Mouse (Mus musculus): ENCODE measurements around the gene Far1. TPM values are rescaled to one million over a fixed set of nuclear protein-coding genes. Genes with fewer than 3 reads are reported as not detected.
A peak's percentile ranks its signal among the peaks of the same experiment; 100 is the strongest.

The Far1 gene
- polyA plus RNA-seq, 1 experiment from 2014 or later = 52.1 TPM

DNA sequence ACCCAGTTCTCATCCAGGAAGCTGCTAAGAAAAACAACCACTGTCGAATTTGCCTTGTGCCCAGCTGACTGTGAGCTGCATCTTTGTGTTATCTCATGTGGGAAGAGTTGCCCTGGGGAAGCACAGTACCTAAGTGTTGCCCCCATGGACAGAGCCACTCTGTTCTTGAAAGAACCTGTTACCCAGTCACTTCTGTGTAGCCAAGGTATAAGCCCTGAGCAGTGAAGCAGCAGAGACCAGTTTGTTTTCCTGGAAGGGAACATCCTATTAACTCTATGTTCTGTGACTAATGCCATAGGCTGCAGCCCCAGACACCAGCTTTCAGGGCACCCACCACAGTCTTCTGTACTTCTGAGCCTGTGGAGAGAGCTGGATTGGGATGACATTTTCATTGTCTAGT is 76.7 kb downstream of the Far1 start:
- 31% methylated on average over 1 of the region's 1 CpGs for WGBS (ENCODE audit: insufficient replicate concordance)
- H3K4me1 ChIP-seq (ENCODE audit: control insufficient read depth, insufficient read depth, low read length) = no peaks in the 10 kb centered on the region
- H3K36me3 ChIP-seq (ENCODE audit: control insufficient read depth, insufficient read depth, low read length) = no peaks in the 10 kb centered on the region
- H3K27me3 ChIP-seq (ENCODE audit: control insufficient read depth, insufficient read depth, low read length) = no peaks in the 10 kb centered on the region
- ATAC-seq (replicated peaks; ENCODE audit: insufficient number of reproducible peaks, low FRiP score, low TSS enrichment) = no peak
- no peaks in the 10 kb centered on the region for H3K9me3 ChIP-seq (replicated peaks; ENCODE audit: control insufficient read depth, low read length)
- H3K4me2 ChIP-seq = no peak overlapping the region
- no peak overlapping the region for H3K4me3 ChIP-seq (ENCODE audit: low read depth, low read length)
- no peak overlapping the region for H3K9ac ChIP-seq (ENCODE audit: low read depth, low read length)
- no peak overlapping the region for H3K27ac ChIP-seq (ENCODE audit: low read depth, low read length)

DNA sequence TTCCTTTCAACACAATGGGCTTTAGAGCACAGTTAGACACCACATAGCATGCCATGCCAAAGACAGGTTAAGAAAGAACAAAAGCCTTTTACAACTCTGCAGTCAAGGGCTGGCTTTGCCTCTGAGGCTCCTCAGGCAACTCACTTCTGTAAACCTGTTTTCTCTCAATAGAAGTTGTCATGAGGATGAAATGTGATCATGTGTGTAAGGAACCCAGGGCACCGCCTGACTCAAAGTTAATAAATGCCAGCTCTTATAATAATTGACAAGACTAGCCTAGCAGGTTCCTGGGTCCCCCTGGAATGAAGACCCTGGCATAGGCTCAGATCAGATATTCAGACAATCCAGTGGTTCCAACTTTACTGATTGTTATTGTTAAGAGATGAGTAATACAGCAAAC is 77.5 kb downstream of the Far1 start:
- no peak overlapping the region for H3K27ac ChIP-seq (ENCODE audit: low read depth, low read length)
- WGBS (ENCODE audit: insufficient replicate concordance) = 71% methylated on average over 1 of the region's 1 CpGs
- no peak for ATAC-seq (replicated peaks; ENCODE audit: insufficient number of reproducible peaks, low FRiP score, low TSS enrichment)
- no peak overlapping the region for H3K4me2 ChIP-seq
- H3K9ac ChIP-seq (ENCODE audit: low read depth, low read length) = no peak overlapping the region
- H3K27me3 ChIP-seq (ENCODE audit: control insufficient read depth, insufficient read depth, low read length) = no peaks in the 10 kb centered on the region
- no peaks in the 10 kb centered on the region for H3K9me3 ChIP-seq (replicated peaks; ENCODE audit: control insufficient read depth, low read length)
- H3K36me3 ChIP-seq (ENCODE audit: control insufficient read depth, insufficient read depth, low read length) = no peaks in the 10 kb centered on the region
- no peaks in the 10 kb centered on the region for H3K4me1 ChIP-seq (ENCODE audit: control insufficient read depth, insufficient read depth, low read length)
- H3K4me3 ChIP-seq (ENCODE audit: low read depth, low read length) = no peak overlapping the region

DNA sequence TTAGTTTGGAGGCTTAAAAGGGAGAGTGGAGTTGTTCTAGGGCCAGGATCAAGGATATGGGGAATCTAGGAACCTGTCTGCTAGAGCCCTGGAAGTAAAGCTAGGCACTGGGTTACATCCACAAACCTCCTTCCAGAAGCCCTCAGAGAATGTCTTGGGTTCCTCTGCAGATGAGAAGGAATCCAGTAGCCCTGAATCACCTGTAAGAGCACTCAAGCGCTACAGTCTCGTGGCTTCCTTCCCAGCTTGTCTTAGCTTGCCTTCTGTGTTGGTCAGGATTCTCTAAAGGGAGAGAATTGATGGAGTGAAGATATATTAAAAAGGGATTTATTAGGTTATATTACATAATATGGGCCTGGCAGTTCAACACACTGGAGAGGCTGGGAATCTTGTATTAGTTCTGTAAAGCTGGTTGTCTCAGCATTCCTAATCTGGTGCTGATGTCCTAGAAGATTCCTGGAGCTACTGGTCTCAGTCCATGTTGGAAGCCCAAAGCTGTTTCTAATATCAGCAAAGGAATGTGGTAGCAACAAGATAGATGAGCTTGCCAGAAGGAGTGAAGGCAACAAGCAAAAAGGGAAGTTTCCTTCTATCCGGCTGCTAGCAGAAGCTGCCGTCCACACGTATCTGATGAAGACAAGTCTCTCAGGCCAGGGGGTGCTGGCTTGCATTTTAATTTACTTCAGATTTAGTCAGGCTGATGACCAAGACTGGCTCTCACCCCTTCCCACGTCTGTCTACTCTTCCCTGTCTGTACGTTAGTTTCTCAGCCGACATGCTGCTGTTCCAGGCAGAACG is 78.1 kb downstream of the Far1 start:
- H3K4me3 ChIP-seq (ENCODE audit: low read depth, low read length) = no peak overlapping the region
- 59% methylated on average over 9 of the region's 9 CpGs for WGBS (ENCODE audit: insufficient replicate concordance)
- no peak for ATAC-seq (replicated peaks; ENCODE audit: insufficient number of reproducible peaks, low FRiP score, low TSS enrichment)
- no peak overlapping the region for H3K27ac ChIP-seq (ENCODE audit: low read depth, low read length)
- no peak overlapping the region for H3K9ac ChIP-seq (ENCODE audit: low read depth, low read length)
- H3K9me3 ChIP-seq (replicated peaks; ENCODE audit: control insufficient read depth, low read length) = no peaks in the 10 kb centered on the region
- H3K36me3 ChIP-seq (ENCODE audit: control insufficient read depth, insufficient read depth, low read length) = no peaks in the 10 kb centered on the region
- H3K4me1 ChIP-seq (ENCODE audit: control insufficient read depth, insufficient read depth, low read length) = no peaks in the 10 kb centered on the region
- no peak overlapping the region for H3K4me2 ChIP-seq
- H3K27me3 ChIP-seq (ENCODE audit: control insufficient read depth, insufficient read depth, low read length) = no peaks in the 10 kb centered on the region

DNA sequence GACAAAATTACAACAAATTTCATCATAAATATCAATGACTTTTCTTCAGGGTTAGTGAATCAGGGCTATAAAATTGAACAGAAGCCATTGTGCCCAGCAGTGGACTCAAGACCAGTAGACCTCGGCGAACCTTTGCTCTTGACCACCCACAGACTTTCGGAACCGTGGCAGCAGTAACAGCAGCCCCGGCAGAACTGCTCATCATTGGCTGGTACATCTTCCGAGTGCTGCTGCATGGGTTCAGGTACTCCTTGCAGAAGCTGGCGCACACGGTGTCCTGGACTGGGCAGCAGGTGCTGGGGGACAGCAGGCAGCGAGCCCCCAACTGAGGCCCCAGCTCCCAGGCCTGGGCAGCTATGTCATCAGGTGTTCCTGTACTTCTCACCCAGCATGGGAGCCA is 79.1 kb downstream of the Far1 start:
- 84% methylated on average over 9 of the region's 9 CpGs for WGBS (ENCODE audit: insufficient replicate concordance)
- no peaks in the 10 kb centered on the region for H3K36me3 ChIP-seq (ENCODE audit: control insufficient read depth, insufficient read depth, low read length)
- no peaks in the 10 kb centered on the region for H3K27me3 ChIP-seq (ENCODE audit: control insufficient read depth, insufficient read depth, low read length)
- no peaks in the 10 kb centered on the region for H3K4me1 ChIP-seq (ENCODE audit: control insufficient read depth, insufficient read depth, low read length)
- no peak overlapping the region for H3K9ac ChIP-seq (ENCODE audit: low read depth, low read length)
- H3K27ac ChIP-seq (ENCODE audit: low read depth, low read length) = no peak overlapping the region
- ATAC-seq (replicated peaks; ENCODE audit: insufficient number of reproducible peaks, low FRiP score, low TSS enrichment) = no peak
- no peak overlapping the region for H3K4me2 ChIP-seq
- no peaks in the 10 kb centered on the region for H3K9me3 ChIP-seq (replicated peaks; ENCODE audit: control insufficient read depth, low read length)
- H3K4me3 ChIP-seq (ENCODE audit: low read depth, low read length) = no peak overlapping the region

DNA sequence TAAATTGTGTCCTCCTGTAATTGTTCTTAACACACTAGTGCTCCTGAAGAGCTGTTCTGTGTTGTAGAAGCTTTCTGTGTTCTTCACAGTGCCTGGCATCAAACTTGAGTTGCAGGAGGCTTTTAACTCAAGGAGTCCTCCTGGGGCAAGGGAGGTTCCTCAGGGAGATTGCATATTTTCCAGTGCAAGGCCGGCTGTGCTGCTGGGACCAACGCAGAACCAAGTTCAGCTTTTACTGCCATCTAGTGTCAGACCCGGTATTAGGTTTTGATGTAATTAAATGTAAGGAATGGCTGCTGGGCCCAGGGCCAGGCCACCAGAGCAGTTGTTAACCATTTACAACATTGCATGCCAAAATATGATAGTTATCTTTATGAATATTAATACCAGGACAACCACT is 80.7 kb downstream of the Far1 start:
- 1% methylated on average over 3 of the region's 3 CpGs for WGBS (ENCODE audit: insufficient replicate concordance)

DNA sequence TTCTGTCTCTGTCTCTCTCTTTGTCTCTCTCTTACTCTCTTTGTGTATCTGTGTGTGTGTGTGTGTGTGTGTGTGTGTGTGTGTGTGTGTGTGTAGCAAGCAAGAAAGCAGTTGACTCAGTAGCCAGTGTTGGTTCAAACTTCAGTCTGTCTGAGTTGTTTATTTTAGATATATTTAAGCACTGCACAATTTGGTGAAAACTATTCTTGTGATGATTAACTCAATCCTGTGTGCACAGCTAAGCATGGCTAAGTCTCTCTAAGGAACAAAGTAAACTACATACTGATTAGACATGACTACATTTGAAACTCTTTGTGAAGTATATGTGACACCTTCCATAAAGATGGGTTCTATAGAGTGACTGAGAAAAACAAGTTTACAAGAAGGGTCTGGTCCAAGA is 83.6 kb downstream of the Far1 start:
- Histone ChIP-seq H3K9ac (ENCODE audit: low read depth, low read length) (no peak overlapping the region), H3K4me2 (no peak overlapping the region), H3K27me3 (ENCODE audit: control insufficient read depth, insufficient read depth, low read length) (no peaks in the 10 kb centered on the region), H3K4me1 (ENCODE audit: control insufficient read depth, insufficient read depth, low read length) (0 out of 2 replicates have a peak, but pooled peaks cover 6% of the 10 kb centered on the region), H3K4me3 (ENCODE audit: low read depth, low read length) (no peak overlapping the region), H3K36me3 (ENCODE audit: control insufficient read depth, insufficient read depth, low read length) (no peaks in the 10 kb centered on the region), H3K27ac (ENCODE audit: low read depth, low read length) (no peak overlapping the region), H3K9me3 (replicated peaks; ENCODE audit: control insufficient read depth, low read length) (no peaks in the 10 kb centered on the region)
- ATAC-seq (replicated peaks; ENCODE audit: insufficient number of reproducible peaks, low FRiP score, low TSS enrichment) = no peak

More for the DNA sequence above, 80.7 kb downstream of the Far1 start:
- Histone ChIP-seq H3K36me3 (ENCODE audit: control insufficient read depth, insufficient read depth, low read length) (no peaks in the 10 kb centered on the region), H3K4me1 (ENCODE audit: control insufficient read depth, insufficient read depth, low read length) (no peaks in the 10 kb centered on the region), H3K27me3 (ENCODE audit: control insufficient read depth, insufficient read depth, low read length) (no peaks in the 10 kb centered on the region), H3K27ac (ENCODE audit: low read depth, low read length) (no peak overlapping the region), H3K9me3 (replicated peaks; ENCODE audit: control insufficient read depth, low read length) (no peaks in the 10 kb centered on the region), H3K9ac (ENCODE audit: low read depth, low read length) (no peak overlapping the region), H3K4me3 (ENCODE audit: low read depth, low read length) (no peak overlapping the region), H3K4me2 (no peak overlapping the region)
- no peak for ATAC-seq (replicated peaks; ENCODE audit: insufficient number of reproducible peaks, low FRiP score, low TSS enrichment)

- no peaks in the 10 kb centered on the region for H3K36me3 ChIP-seq (ENCODE audit: control insufficient read depth, insufficient read depth, low read length)
- 0 out of 2 replicates have a peak, but pooled peaks cover 6% of the 10 kb centered on the region for H3K4me1 ChIP-seq (ENCODE audit: control insufficient read depth, insufficient read depth, low read length)
- 72% methylated on average over 3 of the region's 3 CpGs for WGBS (ENCODE audit: insufficient replicate concordance)
- H3K4me2 ChIP-seq = no peak overlapping the region
- no peaks in the 10 kb centered on the region for H3K9me3 ChIP-seq (replicated peaks; ENCODE audit: control insufficient read depth, low read length)
- H3K27ac ChIP-seq (ENCODE audit: low read depth, low read length) = no peak overlapping the region
- no peak overlapping the region for H3K9ac ChIP-seq (ENCODE audit: low read depth, low read length)
- no peaks in the 10 kb centered on the region for H3K27me3 ChIP-seq (ENCODE audit: control insufficient read depth, insufficient read depth, low read length)
- ATAC-seq (replicated peaks; ENCODE audit: insufficient number of reproducible peaks, low FRiP score, low TSS enrichment) = no peak
- H3K4me3 ChIP-seq (ENCODE audit: low read depth, low read length) = no peak overlapping the region
These were observed 88.2 kb downstream of the Far1 start for GRCm38 (mm10) chr7:113601803-113602202.

DNA sequence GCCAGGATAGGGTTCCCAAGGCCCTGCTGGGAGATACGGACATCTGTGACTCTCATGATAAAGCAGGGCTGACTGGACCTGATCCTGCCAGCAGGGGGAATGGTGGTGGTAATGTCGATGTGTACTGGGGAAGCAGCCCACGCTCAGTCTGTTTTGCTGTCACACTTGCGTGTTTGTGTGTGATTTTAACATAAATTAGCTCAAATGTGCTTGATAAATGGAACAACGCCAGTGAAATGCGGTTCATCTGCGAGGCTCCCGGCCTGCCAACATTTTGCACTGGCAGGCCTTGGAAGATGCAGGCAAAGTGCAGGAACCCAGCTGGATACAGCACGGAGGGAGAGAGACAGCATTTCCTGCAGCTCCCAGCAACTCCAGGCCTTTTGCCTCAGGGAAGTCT is 94.3 kb downstream of the Far1 start:
- WGBS (ENCODE audit: insufficient replicate concordance) = 29% methylated on average over 9 of the region's 9 CpGs
- Histone ChIP-seq H3K9me3 (replicated peaks; ENCODE audit: control insufficient read depth, low read length) (no peaks in the 10 kb centered on the region), H3K4me3 (ENCODE audit: low read depth, low read length) (no peak overlapping the region), H3K36me3 (ENCODE audit: control insufficient read depth, insufficient read depth, low read length) (no peaks in the 10 kb centered on the region), H3K27ac (ENCODE audit: low read depth, low read length) (no peak overlapping the region), H3K9ac (ENCODE audit: low read depth, low read length) (no peak overlapping the region), H3K4me1 (ENCODE audit: control insufficient read depth, insufficient read depth, low read length) (no peaks in the 10 kb centered on the region), H3K27me3 (ENCODE audit: control insufficient read depth, insufficient read depth, low read length) (no peaks in the 10 kb centered on the region), H3K4me2 (peak overlapping the region; percentile 24; the same call in 1 of the 2 replicates)
- ATAC-seq (replicated peaks; ENCODE audit: insufficient number of reproducible peaks, low FRiP score, low TSS enrichment) = no peak
